Mouse (Mus musculus): ENCODE data around the gene P2ry6. TPM values are rescaled to one million over a fixed set of nuclear protein-coding genes. Genes with fewer than 3 reads are reported as not detected.

P2ry6 gene
- polyA plus RNA-seq (2014; fragmentation: Illumina TruSeq; extraction: RNeasy Lipid Tissue Mini Kit (QIAGEN cat#74804); ENCODE audit: low read depth, low replicate concordance) = 0.40 TPM

GRCm38 (mm10) chr7:100974135-100974903 lies at the start of gene P2ry6:
Gene P2ry6, minus strand, starts transcription at chr7:100974649.

DNA sequence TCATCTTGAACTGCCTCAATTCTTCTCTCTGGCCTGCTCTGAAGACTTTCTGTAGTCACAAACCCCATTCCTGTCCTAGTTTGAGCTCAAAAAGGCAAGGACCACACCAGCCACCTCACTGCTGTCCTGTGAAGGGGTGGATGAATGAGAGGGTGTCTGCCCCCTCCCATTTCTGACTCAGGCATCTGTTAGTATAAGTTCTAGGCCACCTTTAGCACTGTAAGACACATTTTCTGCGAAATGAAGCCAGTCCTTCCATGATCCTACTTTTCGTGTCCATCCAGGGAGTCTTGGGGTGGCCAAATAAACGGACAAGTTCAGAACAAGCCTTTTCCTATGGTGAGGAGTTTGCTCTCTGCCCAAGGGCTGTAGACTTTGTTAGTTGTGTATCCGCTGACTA lies 38.1 kb upstream of the P2ry6 start, which contains the start of gene P2ry2:
Gene P2ry2 (minus strand): TSS at position 326 of the 400 bp plus-strand sequence.

DNA sequence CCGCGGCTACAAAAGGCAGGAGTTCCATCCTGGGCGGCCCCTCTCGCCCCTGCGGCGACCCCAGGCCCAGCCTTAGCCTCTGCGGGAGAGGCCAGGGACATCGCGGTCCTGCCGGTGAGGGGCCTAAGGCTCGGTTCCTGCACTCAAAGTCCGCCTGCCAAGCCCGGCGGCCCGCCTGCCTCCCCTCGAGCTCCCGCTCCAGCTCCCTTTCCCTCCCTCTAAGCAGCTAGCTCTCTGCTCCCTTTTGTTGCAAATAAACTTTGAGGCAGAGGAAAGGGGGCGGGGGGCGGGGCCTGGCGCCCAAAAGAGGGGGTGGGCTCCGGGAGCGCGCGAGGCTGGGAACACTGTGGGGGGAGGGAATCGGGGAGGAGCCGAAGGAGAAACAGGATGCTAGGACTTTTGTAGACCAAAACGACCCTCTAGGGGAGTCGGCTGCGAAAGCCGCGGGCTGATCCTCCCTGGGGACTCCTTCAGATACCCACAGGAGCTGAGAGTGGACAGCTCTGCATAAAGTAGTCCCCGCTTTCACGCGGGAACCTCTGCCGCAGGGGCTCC lies 42.4 kb downstream of the P2ry6 start, which contains the start of gene Arhgef17:
Gene Arhgef17 (minus strand): TSS at position 182 of the 555 bp plus-strand sequence.

Other genes with a start within 250 kb of the P2ry6 start
- not detected for gene Relt, start 111.2 kb downstream of the P2ry6 start, polyA plus RNA-seq (2014; fragmentation: Illumina TruSeq; extraction: RNeasy Lipid Tissue Mini Kit (QIAGEN cat#74804); ENCODE audit: low read depth, low replicate concordance)
- gene Arhgef17, start 42.5 kb downstream of the P2ry6 start, polyA plus RNA-seq (2014; fragmentation: Illumina TruSeq; extraction: RNeasy Lipid Tissue Mini Kit (QIAGEN cat#74804); ENCODE audit: low read depth, low replicate concordance) = 0.16 TPM
- 2.0 TPM for gene P2ry2, start 38.2 kb upstream of the P2ry6 start, polyA plus RNA-seq (2014; fragmentation: Illumina TruSeq; extraction: RNeasy Lipid Tissue Mini Kit (QIAGEN cat#74804); ENCODE audit: low read depth, low replicate concordance)
- 21.1 TPM for gene Fchsd2, start 118.2 kb upstream of the P2ry6 start, polyA plus RNA-seq (2014; fragmentation: Illumina TruSeq; extraction: RNeasy Lipid Tissue Mini Kit (QIAGEN cat#74804); ENCODE audit: low read depth, low replicate concordance)

All from liver, adult 10 weeks (tissue).